8 mouse cellular contexts compared by ENCODE assay signal in genomic region chr5:24451264-24452029, GRCm38 (mm10). TPM values are rescaled to one million over a fixed set of nuclear protein-coding genes. Genes with fewer than 3 reads are reported as not detected.
A peak's percentile ranks its signal among the peaks of the same experiment; 100 is the strongest.
DNase-seq lines count a peak whose midpoint lies in the region; ATAC-seq and TF ChIP-seq lines count a peak whose summit lies in the region.

No protein-coding gene starts in this region.

- ATAC-seq in heart, embryonic 16.5 days (replicated peaks; ENCODE audit: extremely low read depth, insufficient read depth, low FRiP score): peak; percentile 82
- ATAC-seq in neural tube, embryonic 15.5 days (ENCODE audit: low FRiP score): peak; percentile 74

- H3K9me3 ChIP-seq in E14TG2a.4 (ENCODE audit: low read length): no peaks in the 10 kb centered on the region
- H3K9me3 ChIP-seq in forebrain, embryonic 10.5 days: no peaks in the 10 kb centered on the region
- no peaks in the 10 kb centered on the region for H3K9me3 ChIP-seq in heart, embryonic 16.5 days (replicated peaks; ENCODE audit: control insufficient read depth, low read length)
- no peaks in the 10 kb centered on the region for H3K9me3 ChIP-seq in neural tube, embryonic 15.5 days (replicated peaks)

- H3K36me3 ChIP-seq in E14TG2a.4 (ENCODE audit: insufficient read depth, low read length): peaks cover 13% of the 10 kb centered on the region; the same call in 1 of the 2 replicates
- H3K36me3 ChIP-seq in forebrain, embryonic 10.5 days (replicated peaks): peaks cover 16% of the 10 kb centered on the region
- no peaks in the 10 kb centered on the region for H3K36me3 ChIP-seq in heart, embryonic 16.5 days (ENCODE audit: control insufficient read depth, insufficient read depth)
- H3K36me3 ChIP-seq in neural tube, embryonic 15.5 days: no peaks in the 10 kb centered on the region

- H3K27ac ChIP-seq in forebrain, embryonic 10.5 days: peak overlapping the region; percentile 96
- H3K27ac ChIP-seq in heart, embryonic 16.5 days (ENCODE audit: low read length): peak overlapping the region; percentile 93
- peak overlapping the region; percentile 93 for H3K27ac ChIP-seq in neural tube, embryonic 15.5 days (replicated peaks)

- peak; percentile 70 for DNase-seq in c-Kit-positive CD71-negative TER-119-negative erythroid progenitor cells, embryonic 14.5 days (ENCODE audit: low read depth)
- peak; percentile 83 for DNase-seq in forebrain, embryonic 10.5 days (ENCODE audit: extremely low spot score, low spot score)
- peak; percentile 90 to 92 for DNase-seq in kidney, postnatal 36 days
- peak; percentile 85 to 89 for DNase-seq in lung, adult 18-20 months
- peak; percentile 91 for DNase-seq in testis, postnatal 10 days (ENCODE audit: low spot score)

- H3K4me2 ChIP-seq in heart, embryonic 16.5 days (ENCODE audit: low read depth, low read length): peak overlapping the region; percentile 97
- H3K4me2 ChIP-seq in neural tube, embryonic 15.5 days: peak overlapping the region; percentile 91

- peaks cover 38% of the 10 kb centered on the region for H3K27me3 ChIP-seq in E14TG2a.4 (ENCODE audit: insufficient read depth, low read length)
- H3K27me3 ChIP-seq in forebrain, embryonic 10.5 days (ENCODE audit: poor library complexity, severe bottlenecking): peaks cover 33% of the 10 kb centered on the region
- no peaks in the 10 kb centered on the region for H3K27me3 ChIP-seq in heart, embryonic 16.5 days (ENCODE audit: control insufficient read depth, insufficient read depth, low read length)
- 0 out of 2 replicates have a peak, but pooled peaks cover 3% of the 10 kb centered on the region for H3K27me3 ChIP-seq in neural tube, embryonic 15.5 days (replicated peaks)

- peak overlapping the region; percentile 97 for H3K9ac ChIP-seq in heart, embryonic 16.5 days (ENCODE audit: low read length)
- peak overlapping the region; percentile 85 for H3K9ac ChIP-seq in neural tube, embryonic 15.5 days (replicated peaks)

- H3K4me3 ChIP-seq in E14TG2a.4 (replicated peaks; ENCODE audit: low read length): peak overlapping the region; percentile 89
- peak overlapping the region; percentile 91 for H3K4me3 ChIP-seq in forebrain, embryonic 10.5 days
- peak overlapping the region; percentile 95 for H3K4me3 ChIP-seq in heart, embryonic 16.5 days (ENCODE audit: low read length)
- H3K4me3 ChIP-seq in neural tube, embryonic 15.5 days (replicated peaks): peak overlapping the region; percentile 85

- H3K4me1 ChIP-seq in E14TG2a.4 (replicated peaks; ENCODE audit: low read depth, low read length): peaks cover 61% of the 10 kb centered on the region
- peaks cover 68% of the 10 kb centered on the region for H3K4me1 ChIP-seq in forebrain, embryonic 10.5 days
- peaks cover 41% of the 10 kb centered on the region for H3K4me1 ChIP-seq in heart, embryonic 16.5 days (ENCODE audit: control insufficient read depth, insufficient read depth, low read length)
- H3K4me1 ChIP-seq in neural tube, embryonic 15.5 days: peaks cover 62% of the 10 kb centered on the region

- no peak for TF ChIP-seq CTCF in E14TG2a.4 (conservative IDR thresholded peaks at IDR 0.05; ENCODE audit: low read length)

- WGBS in forebrain, embryonic 10.5 days: 2% methylated on average over 64 of the region's 66 CpGs
- 2% methylated on average over 63 of the region's 66 CpGs for WGBS in heart, embryonic 16.5 days
- 2% methylated on average over 46 of the region's 66 CpGs for WGBS in neural tube, embryonic 15.5 days

RNA-seq across cellular contexts. Expression of gene Agap3, which starts 0.5 kb away (rescaled TPM):
- polyA plus RNA-seq in forebrain, embryonic 10.5 days (2016; fragmentation: Nextera tagmentation; extraction: Ambion mirVana): 24.1 and 29.0 TPM in 2 replicates
- 15.5 and 18.4 TPM in 2 replicates for polyA plus RNA-seq in heart, embryonic 16.5 days (2015; fragmentation: Nextera tagmentation; extraction: Ambion mirVana)
- polyA plus RNA-seq in neural tube, embryonic 15.5 days (2015; fragmentation: Nextera tagmentation; extraction: Ambion mirVana): 60.2 and 101 TPM in 2 replicates

RNA-seq across cellular contexts. Expression of gene Tmub1, which starts 3.8 kb away (rescaled TPM):
- polyA plus RNA-seq in forebrain, embryonic 10.5 days (2016; fragmentation: Nextera tagmentation; extraction: Ambion mirVana): 28.4 and 31.8 TPM in 2 replicates
- polyA plus RNA-seq in heart, embryonic 16.5 days (2015; fragmentation: Nextera tagmentation; extraction: Ambion mirVana): 18.4 and 20.3 TPM in 2 replicates
- 54.8 and 62.8 TPM in 2 replicates for polyA plus RNA-seq in neural tube, embryonic 15.5 days (2015; fragmentation: Nextera tagmentation; extraction: Ambion mirVana)

RNA-seq across cellular contexts. Expression of gene Fastk, which starts 6.4 kb away (rescaled TPM):
- 106 and 108 TPM in 2 replicates for polyA plus RNA-seq in forebrain, embryonic 10.5 days (2016; fragmentation: Nextera tagmentation; extraction: Ambion mirVana)
- 209 and 225 TPM in 2 replicates for polyA plus RNA-seq in heart, embryonic 16.5 days (2015; fragmentation: Nextera tagmentation; extraction: Ambion mirVana)
- polyA plus RNA-seq in neural tube, embryonic 15.5 days (2015; fragmentation: Nextera tagmentation; extraction: Ambion mirVana): 111 TPM in 2 replicates

RNA-seq across cellular contexts. Expression of gene Slc4a2, which starts 27.8 kb away (rescaled TPM):
- polyA plus RNA-seq in forebrain, embryonic 10.5 days (2016; fragmentation: Nextera tagmentation; extraction: Ambion mirVana): 32.8 and 33.6 TPM in 2 replicates
- 29.2 and 32.5 TPM in 2 replicates for polyA plus RNA-seq in heart, embryonic 16.5 days (2015; fragmentation: Nextera tagmentation; extraction: Ambion mirVana)
- polyA plus RNA-seq in neural tube, embryonic 15.5 days (2015; fragmentation: Nextera tagmentation; extraction: Ambion mirVana): 15.3 and 19.1 TPM in 2 replicates

RNA-seq across cellular contexts. Expression of gene Cdk5, which starts 28.1 kb away (rescaled TPM):
- polyA plus RNA-seq in forebrain, embryonic 10.5 days (2016; fragmentation: Nextera tagmentation; extraction: Ambion mirVana): 42.7 and 48.9 TPM in 2 replicates
- polyA plus RNA-seq in heart, embryonic 16.5 days (2015; fragmentation: Nextera tagmentation; extraction: Ambion mirVana): 28.5 and 30.4 TPM in 2 replicates
- polyA plus RNA-seq in neural tube, embryonic 15.5 days (2015; fragmentation: Nextera tagmentation; extraction: Ambion mirVana): 113 and 133 TPM in 2 replicates

Comparison
In these comparisons a context has a peak if more than half of its experiments do, and no peak if none do; other contexts are left out.
1. Peak in every context shown above with its lines: DNase-seq, ATAC-seq, H3K4me3 ChIP-seq and H3K27ac ChIP-seq.